Mouse (Mus musculus) C2C12 (cell line): ENCODE results near the gene Chrng.

ENCODE experiments used
- CEBPB ChIP-seq: IDR thresholded peaks from one replicate; pipeline ENCODE4 v1.6.1; 2011; ENCODE audit warnings: low read depth, mild to moderate bottlenecking, control low read depth, moderate library complexity
- CTCF ChIP-seq: IDR thresholded peaks from one replicate; pipeline ENCODE4 v1.5.1; 2011; ENCODE audit not compliant: control insufficient read depth, insufficient read depth, insufficient read length
- FOSL1 ChIP-seq: IDR thresholded peaks from one replicate; pipeline ENCODE4 v1.8.0; 2011; ENCODE audit warnings: mild to moderate bottlenecking, low read length; ENCODE audit not compliant: poor library complexity, insufficient read depth, severe bottlenecking
- MAX ChIP-seq: IDR thresholded peaks from one replicate; pipeline ENCODE4 v1.6.1; 2011; ENCODE audit warnings: mild to moderate bottlenecking, control low read depth
- MYOD1 ChIP-seq: IDR thresholded peaks from one replicate; pipeline ENCODE4 v1.6.1; 2011; ENCODE audit warnings: low read depth; ENCODE audit not compliant: control insufficient read depth, insufficient read length
- MYOG ChIP-seq: IDR thresholded peaks from one replicate; pipeline ENCODE4 v1.6.1; 2011; ENCODE audit not compliant: control insufficient read depth, insufficient read length; ENCODE audit errors: extremely low read depth
- USF1 ChIP-seq: IDR thresholded peaks from one replicate; pipeline ENCODE4 v1.6.1; 2011; ENCODE audit warnings: low read depth, mild to moderate bottlenecking, control low read depth, moderate library complexity

DNA sequence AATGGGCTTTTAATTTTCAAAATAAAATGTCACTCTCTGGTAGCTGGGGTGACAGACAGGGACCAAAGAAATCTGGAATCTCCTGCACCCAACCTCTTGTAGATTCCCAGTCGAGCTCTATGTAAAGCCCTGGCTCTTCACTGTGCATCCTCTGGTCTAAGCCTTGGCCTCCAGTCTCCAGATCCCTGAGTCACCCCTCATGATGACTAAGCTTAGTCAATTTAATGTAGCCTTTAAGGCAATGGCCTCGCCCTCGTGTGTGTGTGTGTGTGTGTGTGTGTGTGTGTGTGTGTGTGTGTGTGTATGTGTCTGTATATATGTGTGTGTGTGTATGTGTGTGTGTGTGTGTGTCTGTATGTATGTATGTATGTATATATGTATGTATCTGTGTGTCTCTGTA is 45.1 kb upstream of the Chrng start:
- no peak for TF ChIP-seq CTCF
- no peak for TF ChIP-seq USF1
- no peak for TF ChIP-seq MYOG
- TF ChIP-seq FOSL1 = no peak
- TF ChIP-seq MAX = no peak
- no peak for TF ChIP-seq MYOD1
- no peak for TF ChIP-seq CEBPB
